Mouse (Mus musculus) hindbrain, embryonic 11.5 days (tissue): ENCODE data around the gene Ttyh2. TPM values are rescaled to one million over a fixed set of nuclear protein-coding genes. Genes with fewer than 3 reads are reported as not detected.

Experiments
- ATAC-seq: fragments of 200-750 bp; cut with Nextera tagmentation; 2 replicates; pipeline ENCODE4 v1.8.0; 2017; ENCODE audit warnings: mild to moderate bottlenecking, moderate TSS enrichment, moderate library complexity; ENCODE audit not compliant: low FRiP score
- DNase-seq: peaks from one replicate; pipeline ENCODE4 v3.0.0-alpha.2; 2015; ENCODE audit warnings: low spot score
- H3K27ac ChIP-seq: fragments of 300-500 bp; sonication (generic); 2 replicates; pipeline ENCODE4 v1.5.1; 2014; ENCODE audit warnings: mild to moderate bottlenecking, low read depth, low read length
- H3K27me3 ChIP-seq: fragments of 300-500 bp; sonication (generic); 2 replicates; pipeline ENCODE4 v1.6.1; 2014; ENCODE audit warnings: mild to moderate bottlenecking, low read length, moderate library complexity, mixed read lengths; ENCODE audit not compliant: control insufficient read depth, insufficient read depth
- H3K36me3 ChIP-seq: fragments of 300-500 bp; sonication (generic); 2 replicates; pipeline ENCODE4 v1.6.1; 2014; ENCODE audit warnings: mild to moderate bottlenecking, low read length, moderate library complexity, mixed read lengths; ENCODE audit not compliant: control insufficient read depth, insufficient read depth
- H3K4me1 ChIP-seq: fragments of 300-500 bp; sonication (generic); replicated peaks from 2 replicates; pipeline ENCODE4 v1.6.1; 2014; ENCODE audit warnings: low read length, mixed read lengths; ENCODE audit not compliant: control insufficient read depth, insufficient read depth
- H3K4me2 ChIP-seq: fragments of 300-500 bp; sonication (generic); replicated peaks from 2 replicates; pipeline ENCODE4 v1.6.1; 2014; ENCODE audit warnings: mild to moderate bottlenecking, low read depth, low read length
- H3K4me3 ChIP-seq: fragments of 300-500 bp; sonication (generic); 2 replicates; pipeline ENCODE4 v1.5.1; 2014; ENCODE audit warnings: low read depth, low read length
- H3K9ac ChIP-seq: fragments of 300-500 bp; sonication (generic); 2 replicates; pipeline ENCODE4 v1.6.1; 2014; ENCODE audit warnings: low read depth, low read length
- H3K9me3 ChIP-seq: fragments of 300-500 bp; sonication (generic); 2 replicates; pipeline ENCODE4 v1.6.1; 2016; ENCODE audit warnings: low read length; ENCODE audit not compliant: control insufficient read depth
- WGBS: fragments of 180-500 bp; shearing (Covaris S2); extraction: QIAGEN DNeasy Blood & Tissue Kit; methylation state at CpG from one replicate; pipeline ENCODE4 v1.1.7; 2014; 5-methylcytosine and 5-hydroxymethylcytosine counted together
- polyA plus RNA-seq: library from polyadenylated mRNA; unstranded; fragments of >200 nt; fragmentation: Nextera tagmentation; extraction: Ambion mirVana; gene quantifications from 2 replicates; pipeline ENCODE4 v1.2.1, GENCODE M21; 2014

Gene Ttyh2
- polyA plus RNA-seq, 1 experiment from 2014 or later, result 16.0 TPM

DNA sequence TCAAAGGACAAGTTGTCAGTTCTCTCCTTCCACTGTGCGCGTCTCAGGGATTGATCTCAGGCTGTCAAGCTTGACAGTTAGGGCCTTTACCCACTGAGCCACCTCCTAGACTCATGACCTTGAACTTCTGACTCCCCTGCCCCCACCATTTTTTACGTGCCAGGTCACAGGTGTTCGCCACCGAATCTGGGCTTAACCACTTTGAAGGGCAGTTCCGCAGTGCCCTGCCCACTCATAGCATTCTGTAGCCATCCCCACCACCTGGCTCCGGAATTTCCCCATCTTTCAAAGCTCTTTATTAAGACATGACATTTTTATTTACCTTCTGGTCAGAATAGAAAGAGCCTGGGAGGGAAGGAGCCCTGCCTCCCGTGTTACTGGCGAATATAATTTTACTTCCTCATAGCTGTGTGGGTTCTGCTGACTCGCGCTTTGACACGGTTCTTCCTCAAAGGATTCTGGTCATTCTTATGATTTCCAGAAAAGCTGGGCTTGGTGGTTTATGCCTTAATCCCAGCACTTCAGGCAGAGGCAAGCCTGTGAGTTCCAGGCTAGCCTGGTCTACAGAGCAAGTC lies 72.4 kb downstream of the Ttyh2 start:
- DNase-seq, result no peak
- Histone ChIP-seq H3K4me2 (no peak overlapping the region), H3K9me3 (no peaks in the 10 kb centered on the region), H3K27me3 (peaks cover 2% of the 10 kb centered on the region; the same call in 1 of the 2 replicates), H3K9ac (no peak overlapping the region), H3K4me1 (no peaks in the 10 kb centered on the region), H3K4me3 (no peak overlapping the region), H3K27ac (no peak overlapping the region), H3K36me3 (no peaks in the 10 kb centered on the region)
- no peak for ATAC-seq
- WGBS, result 83% methylated on average over 12 of the region's 12 CpGs

DNA sequence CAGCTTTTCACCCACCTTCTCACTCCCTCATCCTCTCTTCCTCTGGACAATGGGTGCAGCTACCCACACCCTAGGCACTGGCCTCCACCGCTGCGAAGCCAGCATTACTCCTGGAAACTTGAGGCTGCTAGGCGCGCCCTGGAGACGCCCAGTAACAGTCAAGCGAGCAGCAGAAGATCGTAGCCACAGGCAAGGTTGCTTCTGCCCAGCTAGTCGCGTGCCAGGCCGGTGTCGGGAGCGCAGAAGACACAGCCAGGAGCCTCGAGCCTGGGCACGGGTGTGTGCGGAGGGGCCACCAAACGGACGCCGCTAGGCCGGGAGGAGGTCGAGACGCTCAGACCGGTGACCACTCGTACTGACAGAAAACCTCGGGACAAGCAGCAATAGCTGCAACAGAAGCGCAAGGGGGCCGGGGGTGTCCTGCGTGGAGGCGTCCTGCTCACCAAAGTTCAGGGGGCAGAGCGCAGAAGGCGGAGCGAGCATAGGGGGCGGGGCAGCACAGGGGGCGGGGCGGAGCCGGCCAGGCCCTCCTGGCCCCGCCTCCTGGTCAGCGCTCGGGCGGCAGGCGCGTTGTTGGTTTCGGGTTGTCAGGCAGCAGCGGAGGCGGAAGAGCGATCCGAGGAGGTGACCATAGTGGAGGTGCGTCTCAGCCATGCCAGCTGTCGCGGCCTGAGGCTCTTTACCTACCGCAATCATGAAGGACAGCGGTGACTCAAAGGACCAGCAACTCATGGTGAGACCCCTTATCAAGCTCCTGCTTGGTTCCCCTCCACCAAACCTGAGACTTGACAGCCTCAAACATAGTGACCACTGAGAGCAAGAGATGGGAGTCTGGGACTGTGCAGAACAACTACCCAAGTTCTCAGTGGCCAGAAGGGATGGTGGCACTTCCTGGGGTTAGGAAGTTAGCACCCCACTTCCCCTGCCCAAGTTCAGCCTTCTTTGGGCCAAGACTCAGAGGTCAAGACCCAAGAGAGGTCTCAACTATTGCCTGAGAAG lies 89.9 kb downstream of the Ttyh2 start, which contains the start of gene Kif19a:
Gene Kif19a (plus strand): TSS at position 569 of the 999 bp plus-strand sequence.
- no peaks in the 10 kb centered on the region for H3K9me3 ChIP-seq
- ATAC-seq (peak; percentile 61), DNase-seq (peak; percentile 81)
- peak within 1 kb of the TSS; percentile 44 for H3K4me2 ChIP-seq
- H3K36me3 ChIP-seq, result no peaks in the 10 kb centered on the region
- peaks cover 2% of the 10 kb centered on the region; the same call in 1 of the 2 replicates for H3K4me1 ChIP-seq
- H3K9ac ChIP-seq, result peak within 1 kb of the TSS; percentile 8; the same call in 1 of the 2 replicates
- H3K27ac ChIP-seq, result no peak within 1 kb of the TSS
- H3K4me3 ChIP-seq, result peak within 1 kb of the TSS; percentile 32
- H3K27me3 ChIP-seq, result peaks cover 3% of the 10 kb centered on the region; the same call in 1 of the 2 replicates
- WGBS, result 2% methylated on average over 49 of the region's 51 CpGs

DNA sequence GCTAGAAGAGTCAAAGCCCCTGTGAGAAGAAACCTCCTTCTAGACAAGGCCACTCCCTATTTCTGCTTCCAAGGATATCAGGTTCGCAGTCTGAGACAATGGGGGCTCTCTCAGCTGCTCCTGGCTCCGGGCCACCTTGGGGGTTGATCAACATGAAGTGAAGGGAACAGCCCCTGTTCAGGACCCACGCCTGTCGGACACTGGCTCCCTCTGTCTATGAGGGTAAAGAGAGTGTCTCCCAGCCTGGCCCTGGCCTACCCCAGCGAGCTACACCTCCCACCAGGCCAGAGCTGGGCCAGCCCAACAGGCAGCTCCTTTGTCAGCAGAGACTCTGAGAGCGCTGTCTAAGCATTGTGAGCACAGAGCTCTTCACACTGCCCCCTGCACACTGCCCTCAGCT lies 94.7 kb downstream of the Ttyh2 start:
- peaks cover 2% of the 10 kb centered on the region; the same call in 1 of the 2 replicates for H3K4me1 ChIP-seq
- no peak overlapping the region for H3K4me3 ChIP-seq
- H3K9ac ChIP-seq, result no peak overlapping the region
- H3K4me2 ChIP-seq, result no peak overlapping the region
- H3K27me3 ChIP-seq, result peaks cover 3% of the 10 kb centered on the region; the same call in 1 of the 2 replicates
- no peak for ATAC-seq
- no peaks in the 10 kb centered on the region for H3K9me3 ChIP-seq
- DNase-seq, result no peak
- peak overlapping the region; percentile 7; the same call in 1 of the 2 replicates for H3K27ac ChIP-seq
- no peaks in the 10 kb centered on the region for H3K36me3 ChIP-seq
- WGBS, result 40% methylated on average over 6 of the region's 6 CpGs

Other genes starting within 250 kb of the Ttyh2 start
- gene Rpl38, start 6.9 kb upstream of the Ttyh2 start, polyA plus RNA-seq, result 833 and 865 TPM in 2 replicates
- 4.6 and 4.8 TPM in 2 replicates for gene Dnaic2, start 52.0 kb downstream of the Ttyh2 start, polyA plus RNA-seq
- 1.8 and 1.9 TPM in 2 replicates for gene Kif19a, start 90.0 kb downstream of the Ttyh2 start, polyA plus RNA-seq
- 39.2 and 46.2 TPM in 2 replicates for gene Btbd17, start 120.5 kb downstream of the Ttyh2 start, polyA plus RNA-seq
- 0.20 and 0.45 TPM in 2 replicates for gene Gpr142, start 123.5 kb downstream of the Ttyh2 start, polyA plus RNA-seq
- 17.7 and 18.3 TPM in 2 replicates for gene Gprc5c, start 175.7 kb downstream of the Ttyh2 start, polyA plus RNA-seq
- gene Cd300a, start 214.6 kb downstream of the Ttyh2 start, polyA plus RNA-seq, result 0.92 and 1.0 TPM in 2 replicates